Mouse (Mus musculus): Measurements from ENCODE around the gene Ndufs2. TPM values are rescaled to one million over a fixed set of nuclear protein-coding genes. Genes with fewer than 3 reads are reported as not detected.
A peak's percentile ranks its signal among the peaks of the same experiment; 100 is the strongest.

Gene Ndufs2
- polyA plus RNA-seq, 1 experiment from 2014 or later, result 244 TPM

DNA sequence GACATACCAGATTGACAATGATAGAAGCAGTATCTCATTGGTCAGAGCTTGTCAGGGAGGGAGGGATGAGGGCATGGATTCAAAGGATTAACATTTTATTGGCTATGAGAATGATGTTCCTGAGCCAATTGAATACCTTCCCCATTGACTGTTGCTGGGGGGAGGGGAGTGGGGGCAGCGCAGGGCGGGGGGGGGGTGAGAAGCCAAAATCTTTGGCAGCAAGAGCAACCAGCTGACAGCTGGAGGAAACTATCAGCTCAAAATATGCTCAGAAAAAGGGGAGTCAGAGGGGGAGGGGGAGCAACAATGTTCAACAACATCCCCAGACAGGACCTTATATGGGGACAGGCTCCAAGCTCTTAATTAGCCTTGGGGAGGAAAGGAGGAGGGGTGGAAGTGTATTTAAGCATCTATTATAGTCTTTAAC lies 12.0 kb upstream of the Ndufs2 start:
- Histone ChIP-seq H3K4me1 (ENCODE audit: insufficient read depth) (peaks cover 20% of the 10 kb centered on the region), H3K9me3 (ENCODE audit: low read depth, low read length) (no peaks in the 10 kb centered on the region), H3K27ac (ENCODE audit: low read depth) (peak overlapping the region; percentile 90), H3K36me3 (ENCODE audit: insufficient read depth) (peaks cover 5% of the 10 kb centered on the region; the same call in 1 of the 2 replicates), H3K4me3 (ENCODE audit: low read depth, low read length) (no peak overlapping the region), H3K4me2 (peak overlapping the region; percentile 62), H3K9ac (no peak overlapping the region), H3K27me3 (ENCODE audit: insufficient read depth, low read length) (no peaks in the 10 kb centered on the region)
- WGBS, result 4% methylated on average over 2 of the region's 2 CpGs
- ATAC-seq (ENCODE audit: insufficient read depth) (peak; percentile 92), DNase-seq (peak; percentile 85)
- TF ChIP-seq CTCF (IDR thresholded peaks at IDR 0.05; ENCODE audit: low read depth), result no peak

GRCm38 (mm10) chr1:171262594-171263130 lies 11.5 kb upstream of the Ndufs2 start:
- DNase-seq (peak; percentile 97), ATAC-seq (ENCODE audit: insufficient read depth) (peak; percentile 86)
- Histone ChIP-seq H3K4me3 (ENCODE audit: low read depth, low read length) (peak overlapping the region; percentile 21), H3K4me2 (peak overlapping the region; percentile 62), H3K36me3 (ENCODE audit: insufficient read depth) (peaks cover 5% of the 10 kb centered on the region; the same call in 1 of the 2 replicates), H3K27me3 (ENCODE audit: insufficient read depth, low read length) (no peaks in the 10 kb centered on the region), H3K4me1 (ENCODE audit: insufficient read depth) (peaks cover 20% of the 10 kb centered on the region), H3K9ac (peak overlapping the region; percentile 17; the same call in 1 of the 2 replicates), H3K9me3 (ENCODE audit: low read depth, low read length) (no peaks in the 10 kb centered on the region), H3K27ac (ENCODE audit: low read depth) (peak overlapping the region; percentile 97)
- TF ChIP-seq CTCF (IDR thresholded peaks at IDR 0.05; ENCODE audit: low read depth), result no peak
- 0% methylated on average over 8 of the region's 8 CpGs for WGBS

GRCm38 (mm10) chr1:171260316-171260715 lies 9.1 kb upstream of the Ndufs2 start:
- Histone ChIP-seq H3K27ac (ENCODE audit: low read depth) (no peak overlapping the region), H3K27me3 (ENCODE audit: insufficient read depth, low read length) (no peaks in the 10 kb centered on the region), H3K4me1 (ENCODE audit: insufficient read depth) (peaks cover 20% of the 10 kb centered on the region), H3K4me3 (ENCODE audit: low read depth, low read length) (no peak overlapping the region), H3K36me3 (ENCODE audit: insufficient read depth) (peaks cover 5% of the 10 kb centered on the region; the same call in 1 of the 2 replicates), H3K9me3 (ENCODE audit: low read depth, low read length) (no peaks in the 10 kb centered on the region), H3K9ac (no peak overlapping the region), H3K4me2 (no peak overlapping the region)
- ATAC-seq (ENCODE audit: insufficient read depth) (no peak), DNase-seq (peak; percentile 46)
- WGBS, result 23% methylated on average over 3 of the region's 3 CpGs
- no peak for TF ChIP-seq CTCF (IDR thresholded peaks at IDR 0.05; ENCODE audit: low read depth)

- H3K9me3 ChIP-seq (ENCODE audit: low read depth, low read length), result no peaks in the 10 kb centered on the region
- no peak overlapping the region for H3K27ac ChIP-seq (ENCODE audit: low read depth)
- no peak for TF ChIP-seq CTCF (IDR thresholded peaks at IDR 0.05; ENCODE audit: low read depth)
- H3K27me3 ChIP-seq (ENCODE audit: insufficient read depth, low read length), result no peaks in the 10 kb centered on the region
- peaks cover 10% of the 10 kb centered on the region; the same call in 1 of the 2 replicates for H3K36me3 ChIP-seq (ENCODE audit: insufficient read depth)
- H3K4me3 ChIP-seq (ENCODE audit: low read depth, low read length), result no peak overlapping the region
- no peak overlapping the region for H3K9ac ChIP-seq
- DNase-seq (no peak), ATAC-seq (ENCODE audit: insufficient read depth) (no peak)
- peaks cover 18% of the 10 kb centered on the region for H3K4me1 ChIP-seq (ENCODE audit: insufficient read depth)
- WGBS, result 71% methylated on average over 17 of the region's 17 CpGs
- no peak overlapping the region for H3K4me2 ChIP-seq
Observed at GRCm38 (mm10) chr1:171258921-171259320, 7.7 kb upstream of the Ndufs2 start.

DNA sequence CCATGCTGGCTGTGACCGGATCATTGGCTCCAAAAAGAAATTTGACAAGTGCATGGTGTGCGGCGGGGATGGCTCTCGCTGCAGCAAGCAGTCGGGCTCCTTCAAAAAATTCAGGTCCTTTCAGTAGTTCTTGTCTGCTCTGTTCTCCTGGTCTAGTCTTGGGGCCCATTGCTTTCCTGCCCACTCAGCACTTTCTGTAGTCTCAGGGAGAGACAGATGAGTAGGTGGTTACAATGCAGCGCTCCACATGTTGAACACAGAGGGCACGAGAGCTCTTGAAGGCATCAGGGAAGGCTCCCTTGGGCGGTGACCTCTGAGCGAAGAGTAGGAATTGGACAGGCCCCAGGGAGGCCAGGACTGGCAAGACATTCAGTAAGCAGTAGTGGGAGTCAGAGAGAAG lies 6.6 kb upstream of the Ndufs2 start:
- Histone ChIP-seq H3K4me2 (no peak overlapping the region), H3K27ac (ENCODE audit: low read depth) (no peak overlapping the region), H3K4me1 (ENCODE audit: insufficient read depth) (peaks cover 16% of the 10 kb centered on the region), H3K9ac (no peak overlapping the region), H3K36me3 (ENCODE audit: insufficient read depth) (peaks cover 13% of the 10 kb centered on the region; the same call in 1 of the 2 replicates), H3K9me3 (ENCODE audit: low read depth, low read length) (no peaks in the 10 kb centered on the region), H3K27me3 (ENCODE audit: insufficient read depth, low read length) (no peaks in the 10 kb centered on the region), H3K4me3 (ENCODE audit: low read depth, low read length) (no peak overlapping the region)
- no peak for TF ChIP-seq CTCF (IDR thresholded peaks at IDR 0.05; ENCODE audit: low read depth)
- no peak for DNase-seq
- no peak for ATAC-seq (ENCODE audit: insufficient read depth)
- WGBS, result 79% methylated on average over 9 of the region's 9 CpGs

GRCm38 (mm10) chr1:171256937-171257548 lies 5.9 kb upstream of the Ndufs2 start:
- no peak overlapping the region for H3K4me2 ChIP-seq
- H3K4me3 ChIP-seq (ENCODE audit: low read depth, low read length), result no peak overlapping the region
- H3K4me1 ChIP-seq (ENCODE audit: insufficient read depth), result peaks cover 11% of the 10 kb centered on the region
- WGBS, result 56% methylated on average over 15 of the region's 15 CpGs
- TF ChIP-seq CTCF (IDR thresholded peaks at IDR 0.05; ENCODE audit: low read depth), result peak; percentile 85
- H3K9me3 ChIP-seq (ENCODE audit: low read depth, low read length), result no peaks in the 10 kb centered on the region
- H3K27me3 ChIP-seq (ENCODE audit: insufficient read depth, low read length), result no peaks in the 10 kb centered on the region
- peak; percentile 91 for DNase-seq
- H3K36me3 ChIP-seq (ENCODE audit: insufficient read depth), result peaks cover 13% of the 10 kb centered on the region; the same call in 1 of the 2 replicates
- no peak overlapping the region for H3K9ac ChIP-seq
- H3K27ac ChIP-seq (ENCODE audit: low read depth), result no peak overlapping the region
- ATAC-seq (ENCODE audit: insufficient read depth), result peak; percentile 5; the same call in 1 of the 2 replicates

DNA sequence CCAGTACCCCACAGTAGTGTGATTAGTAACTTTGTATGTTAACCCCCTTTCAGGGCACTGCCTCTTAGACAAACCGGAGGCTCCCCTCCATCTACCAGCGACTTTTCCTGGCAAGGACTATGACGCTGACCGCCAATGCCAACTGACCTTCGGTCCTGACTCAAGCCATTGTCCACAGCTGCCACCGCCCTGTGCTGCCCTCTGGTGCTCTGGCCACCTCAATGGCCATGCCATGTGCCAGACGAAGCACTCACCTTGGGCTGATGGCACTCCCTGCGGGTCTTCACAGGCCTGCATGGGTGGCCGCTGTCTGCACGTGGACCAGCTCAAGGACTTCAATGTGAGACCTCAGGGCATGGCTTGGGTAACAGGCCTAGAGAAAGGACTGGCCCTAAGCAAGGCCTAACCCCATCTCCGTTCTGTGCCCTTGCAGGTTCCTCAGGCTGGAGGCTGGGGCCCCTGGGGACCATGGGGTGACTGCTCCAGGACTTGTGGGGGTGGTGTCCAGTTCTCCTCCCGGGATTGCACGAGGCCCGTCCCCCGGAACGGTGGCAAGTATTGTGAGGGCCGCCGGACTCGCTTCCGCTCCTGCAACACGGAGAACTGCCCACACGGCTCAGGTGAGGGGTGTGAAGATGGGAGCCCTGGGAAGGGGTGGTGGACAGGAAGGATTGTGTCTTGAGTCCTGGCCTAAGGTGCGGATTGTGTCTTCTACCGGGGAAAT lies 5.1 kb upstream of the Ndufs2 start:
- Histone ChIP-seq H3K4me1 (ENCODE audit: insufficient read depth) (peaks cover 14% of the 10 kb centered on the region), H3K9me3 (ENCODE audit: low read depth, low read length) (no peaks in the 10 kb centered on the region), H3K4me3 (ENCODE audit: low read depth, low read length) (no peak overlapping the region), H3K27ac (ENCODE audit: low read depth) (no peak overlapping the region), H3K36me3 (ENCODE audit: insufficient read depth) (peaks cover 13% of the 10 kb centered on the region; the same call in 1 of the 2 replicates), H3K4me2 (no peak overlapping the region), H3K9ac (no peak overlapping the region), H3K27me3 (ENCODE audit: insufficient read depth, low read length) (no peaks in the 10 kb centered on the region)
- ATAC-seq (ENCODE audit: insufficient read depth) (no peak), DNase-seq (no peak)
- TF ChIP-seq CTCF (IDR thresholded peaks at IDR 0.05; ENCODE audit: low read depth), result no peak
- 85% methylated on average over 24 of the region's 24 CpGs for WGBS
